Mouse (Mus musculus): ENCODE measurements around the gene Eng.

DNA sequence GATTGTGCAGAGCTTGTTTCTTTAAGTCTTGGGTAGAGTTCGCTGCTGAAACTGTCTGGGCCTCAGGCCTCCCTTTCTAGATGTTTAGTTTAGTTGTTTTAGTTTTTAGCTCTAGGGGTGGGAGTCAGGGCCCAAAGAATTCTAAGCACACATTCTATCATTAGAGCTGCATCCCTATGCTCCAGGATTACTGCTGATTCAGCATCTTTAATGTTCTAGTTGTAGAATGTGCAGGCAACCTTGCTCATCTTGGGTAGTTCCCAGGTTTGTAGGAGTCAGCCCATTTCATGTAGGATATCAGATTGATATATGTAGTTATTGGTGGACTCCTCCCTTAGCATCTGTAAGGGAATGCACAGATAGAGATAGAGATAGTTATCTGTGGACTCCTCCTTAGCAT is 29.3 kb upstream of the Eng start:
- TF ChIP-seq CTCF (IDR thresholded peaks at IDR 0.05; ENCODE audit: insufficient read depth, low read length) (no peak), POLR2A (IDR thresholded peaks at IDR 0.05; ENCODE audit: borderline replicate concordance, extremely low read depth, low read depth, low read length) (no peak)
